Mouse (Mus musculus) embryo, embryonic 9.5 days (tissue): Measurements from ENCODE around the gene Pip5k1b.

Source experiments
- DNase-seq: peaks from one replicate; pipeline ENCODE4 v3.0.0-alpha.2; 2017; ENCODE audit errors: extremely low spot score

The Pip5k1b gene

GRCm38 (mm10) chr19:24307271-24308221 lies 248.1 kb downstream of the Pip5k1b start:
- no peak for DNase-seq

DNA sequence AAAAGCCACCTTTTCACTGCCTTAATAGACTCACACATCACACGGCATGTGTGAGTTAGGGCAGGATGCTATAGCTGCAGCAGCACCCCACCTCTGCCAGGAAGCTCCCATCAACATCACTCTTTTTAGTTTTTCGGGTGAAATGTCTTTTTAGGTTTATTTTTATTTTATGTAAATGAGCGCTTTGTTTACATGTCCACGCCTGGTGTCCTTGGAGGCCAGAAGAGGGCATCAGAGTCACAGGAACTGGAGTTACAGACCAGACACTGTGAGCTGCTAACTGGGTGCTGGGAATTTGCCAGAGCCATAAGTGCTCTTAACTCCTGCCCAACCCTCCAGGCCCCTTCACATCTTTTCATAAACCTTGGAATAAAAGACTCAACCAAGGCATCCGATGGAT lies 249.3 kb downstream of the Pip5k1b start:
- DNase-seq = no peak

DNA sequence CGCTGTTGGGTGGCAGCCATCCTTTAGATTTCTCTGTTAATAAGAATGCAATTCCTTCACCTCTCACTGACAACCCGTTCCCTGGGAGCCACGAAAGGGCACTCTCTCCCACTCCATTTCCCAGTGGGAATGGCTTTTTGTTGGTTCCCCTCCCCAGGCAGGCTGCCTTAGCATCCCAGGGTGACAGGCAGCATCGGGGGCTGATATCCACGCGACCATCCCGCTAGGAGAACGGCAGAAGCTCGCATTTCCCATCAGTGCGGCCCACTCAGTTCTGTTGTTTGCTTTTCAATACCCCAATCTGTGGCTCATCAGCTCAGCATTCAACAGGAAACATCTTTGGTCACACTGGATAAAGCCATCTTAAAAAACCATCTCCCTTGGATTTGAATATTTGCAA lies 253.5 kb downstream of the Pip5k1b start:
- no peak for DNase-seq

DNA sequence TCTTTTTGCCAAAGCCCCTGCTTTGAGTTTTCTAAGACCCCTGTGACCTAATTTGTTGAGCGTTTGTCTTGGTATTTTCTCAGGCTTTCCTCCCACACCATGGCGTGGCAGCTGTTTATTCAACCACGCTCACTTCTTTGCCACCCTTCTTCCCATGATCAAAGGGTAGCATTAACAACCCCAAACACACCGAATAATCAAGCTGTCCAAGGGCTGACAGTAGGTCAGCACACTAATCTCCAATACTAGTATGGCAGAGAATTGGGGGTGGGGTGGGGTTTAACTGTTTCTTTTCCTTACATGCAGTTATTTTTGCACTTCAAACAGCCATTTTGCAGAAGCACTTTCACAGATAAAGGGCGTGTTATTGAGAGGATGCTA lies 253.9 kb downstream of the Pip5k1b start:
- no peak for DNase-seq

DNA sequence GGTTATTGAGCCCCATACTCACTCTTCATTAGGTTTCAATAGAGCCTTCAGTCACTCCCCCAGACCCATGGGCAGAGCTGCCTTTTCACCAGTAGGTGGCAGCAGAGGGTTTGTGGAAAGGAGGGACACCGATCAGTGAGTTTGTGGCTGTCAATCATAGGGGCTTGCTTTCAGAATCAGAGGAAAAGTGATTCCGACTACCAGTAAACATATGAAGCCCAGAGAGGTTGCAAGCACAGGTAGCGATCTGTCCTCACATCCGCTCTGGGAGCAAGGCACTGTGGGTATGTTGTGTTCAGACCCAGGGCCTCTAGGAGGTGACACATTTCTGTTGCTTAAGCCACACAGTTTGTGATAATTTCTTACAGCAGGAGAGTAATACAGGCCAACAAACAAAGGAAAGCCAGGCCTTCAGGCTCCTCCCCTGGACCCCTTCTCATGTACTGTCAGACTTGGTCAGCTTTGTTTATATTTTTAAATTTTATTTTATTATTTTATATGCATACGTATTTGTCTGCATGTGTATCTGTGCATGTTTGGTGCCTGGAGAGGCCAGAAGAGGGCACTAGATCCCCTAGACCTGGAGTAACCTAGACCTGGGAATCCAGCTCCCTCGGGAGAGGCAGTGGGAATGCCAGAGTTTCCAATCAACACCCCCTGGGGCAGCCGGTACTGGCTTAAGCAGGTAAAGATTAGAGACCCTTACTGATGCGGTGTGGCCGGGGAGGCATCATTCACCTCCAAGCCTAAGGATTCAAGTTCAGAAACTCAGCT lies 254.5 kb downstream of the Pip5k1b start:
- peak; percentile 84 for DNase-seq

DNA sequence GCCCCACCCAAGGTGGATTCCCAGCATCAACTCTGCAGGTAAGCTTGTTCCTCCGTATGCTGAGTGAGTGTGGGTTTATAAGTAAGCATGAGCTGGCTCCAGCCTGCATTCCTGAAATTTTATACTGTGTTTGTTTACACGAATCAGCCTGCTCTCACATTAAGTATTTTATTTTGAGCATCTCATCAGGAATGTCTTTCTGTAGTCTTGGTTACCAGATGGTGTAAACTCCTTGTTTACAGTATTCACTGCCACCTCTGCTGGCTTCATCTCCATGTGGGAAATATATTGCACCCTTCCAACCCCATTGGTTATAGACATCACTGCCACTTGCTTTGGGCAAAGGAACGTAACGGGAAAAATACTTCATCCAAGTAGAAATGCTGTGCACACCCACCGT lies 262.1 kb downstream of the Pip5k1b start:
- no peak for DNase-seq

- DNase-seq = peak; percentile 59
Measured at GRCm38 (mm10) chr19:24284187-24284586, 271.5 kb downstream of the Pip5k1b start.

DNA sequence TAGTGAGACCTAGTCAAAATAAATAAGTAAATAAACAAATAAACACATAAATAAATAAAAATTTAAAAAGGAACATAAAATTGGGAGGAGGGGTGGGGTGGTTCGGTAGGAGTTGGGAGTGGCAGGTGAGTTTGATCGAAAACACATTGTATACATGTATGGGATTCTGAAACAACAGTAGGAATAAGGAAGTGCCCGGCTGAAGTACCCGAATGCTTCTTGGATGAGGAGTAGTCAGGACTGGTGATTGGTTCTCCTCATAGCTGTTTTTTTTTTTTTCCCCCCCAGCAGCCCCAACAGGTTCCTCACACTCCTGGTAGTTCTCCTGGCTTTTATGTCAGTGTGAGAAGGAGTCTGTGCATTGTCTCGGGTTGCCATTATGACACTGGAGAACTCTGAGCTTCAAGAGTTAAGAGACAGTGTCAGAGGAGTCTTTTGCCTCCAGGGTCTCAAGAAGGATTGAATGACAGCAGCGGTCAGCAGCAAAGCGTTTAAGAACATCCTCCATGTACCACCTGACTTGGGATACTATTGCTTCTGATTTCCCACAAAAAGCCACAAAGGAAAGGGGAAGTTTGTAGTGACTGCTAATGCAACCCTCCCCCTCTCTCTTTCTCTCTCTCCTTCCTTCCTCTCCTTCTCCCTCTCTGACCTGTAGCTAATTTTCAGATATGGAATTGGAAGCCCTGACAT lies 274.2 kb downstream of the Pip5k1b start:
- no peak for DNase-seq

DNA sequence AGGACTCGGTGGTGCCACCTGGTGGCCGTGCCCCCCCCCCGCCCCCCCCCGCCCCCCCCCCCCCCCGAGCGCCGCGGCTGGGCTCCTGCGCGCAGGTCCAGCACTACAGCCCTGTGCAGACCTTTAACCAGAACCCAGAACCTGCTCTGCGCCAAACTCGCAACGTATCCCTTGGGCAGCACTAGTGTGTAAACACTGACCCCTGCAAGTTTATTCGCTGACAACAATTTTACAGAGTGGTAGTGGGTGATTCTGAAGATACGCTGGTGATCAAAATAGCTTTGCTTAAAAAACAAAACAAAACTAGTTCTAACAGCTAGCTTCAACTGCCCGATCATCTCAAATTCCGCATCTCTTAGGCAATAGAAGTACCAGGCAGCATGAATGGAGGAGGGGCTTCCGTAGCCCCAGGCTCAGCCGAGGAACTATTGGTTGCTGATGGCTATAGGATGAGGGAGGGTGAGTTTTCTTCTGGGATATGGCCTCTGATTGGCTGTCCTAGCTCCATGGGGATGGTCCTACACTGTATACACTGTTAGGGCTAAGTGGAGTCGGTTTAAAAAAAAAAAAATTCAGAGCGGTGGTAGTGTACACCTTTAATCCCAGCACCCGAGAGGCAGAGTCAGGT lies 275.0 kb downstream of the Pip5k1b start, which contains the start of gene Fxn:
Gene Fxn (minus strand): TSS at position 5 of the 628 bp plus-strand sequence.
- peak; percentile 83 for DNase-seq

DNA sequence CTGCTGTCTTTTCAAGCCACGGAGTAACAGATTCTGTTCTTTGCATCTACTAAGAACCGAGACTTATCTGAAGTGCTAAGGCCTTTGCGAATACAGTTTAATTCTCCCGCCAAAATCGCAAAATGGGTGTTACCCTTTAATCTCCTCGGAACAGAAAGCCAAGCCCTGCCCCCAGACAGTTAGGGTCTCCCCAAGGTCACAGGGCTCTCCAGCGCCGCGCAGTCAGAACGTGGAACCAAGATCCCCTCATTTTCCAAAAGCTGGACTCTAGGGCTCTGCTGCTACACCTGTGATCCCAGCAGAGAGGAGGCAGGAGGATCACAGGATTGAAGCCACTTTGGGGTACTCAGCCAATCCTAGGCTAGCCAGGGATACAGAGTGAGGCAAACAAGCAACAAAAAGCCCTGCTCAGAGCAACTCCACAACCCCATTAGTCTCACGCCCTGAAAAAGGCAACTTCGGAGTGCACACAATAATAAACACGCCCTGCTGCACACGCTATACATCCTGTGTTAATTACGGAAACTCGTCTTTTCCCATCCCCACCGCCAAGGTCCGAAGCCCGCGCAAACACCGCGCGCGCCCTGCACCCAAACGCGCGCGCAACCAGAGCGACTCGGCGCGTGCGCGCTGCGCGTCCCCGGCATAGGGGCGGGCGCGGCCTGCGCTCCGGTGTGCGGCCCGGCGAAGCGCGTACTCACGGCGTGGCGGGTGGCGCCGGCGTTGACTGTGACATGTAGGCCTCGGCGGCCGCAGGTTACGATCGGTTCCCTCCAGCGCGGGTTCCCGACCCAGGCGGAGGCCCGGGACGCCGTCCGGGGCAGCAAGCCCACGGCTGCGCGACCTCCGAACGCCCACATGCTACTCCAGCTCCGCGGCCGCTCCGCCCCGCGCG lies 275.7 kb downstream of the Pip5k1b start:
- DNase-seq = peak; percentile 85

DNA sequence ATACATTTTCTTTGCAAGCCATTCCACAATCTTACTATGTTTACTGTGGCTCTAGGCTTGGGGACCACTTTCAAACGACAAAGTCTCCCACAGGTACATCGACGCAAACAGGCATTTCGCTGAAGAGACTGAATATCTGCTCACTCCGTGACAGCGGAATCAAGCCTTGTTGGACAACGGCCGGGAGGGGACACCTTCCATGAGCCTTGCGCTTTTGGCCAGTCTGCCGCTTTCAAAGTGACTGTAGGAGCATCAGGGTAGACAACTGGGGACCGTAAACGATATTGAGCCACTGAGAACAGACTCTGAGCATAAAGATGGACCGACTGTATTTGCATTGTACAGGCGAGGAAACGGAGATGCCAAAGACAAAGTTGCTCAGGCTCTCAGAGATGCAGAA lies 276.8 kb downstream of the Pip5k1b start:
- DNase-seq = no peak

DNA sequence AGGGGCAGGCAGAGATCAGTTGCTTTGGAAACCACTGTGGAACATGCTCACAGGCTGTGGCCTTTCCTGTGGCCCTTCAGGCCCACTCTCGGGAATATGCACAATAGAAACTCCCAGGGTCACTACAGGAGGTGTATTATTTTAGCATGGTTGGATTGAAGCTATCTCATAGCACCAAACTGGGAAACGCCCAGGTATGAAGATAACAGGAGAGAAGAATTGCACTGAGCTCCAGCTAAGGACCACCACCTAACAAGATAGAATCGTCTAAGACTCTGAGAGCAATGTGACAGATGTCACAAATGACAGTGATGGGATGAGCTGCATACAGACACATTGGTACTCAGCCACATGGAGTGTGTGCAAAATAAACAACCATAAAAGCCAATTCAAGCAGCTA lies 281.4 kb downstream of the Pip5k1b start:
- no peak for DNase-seq

DNA sequence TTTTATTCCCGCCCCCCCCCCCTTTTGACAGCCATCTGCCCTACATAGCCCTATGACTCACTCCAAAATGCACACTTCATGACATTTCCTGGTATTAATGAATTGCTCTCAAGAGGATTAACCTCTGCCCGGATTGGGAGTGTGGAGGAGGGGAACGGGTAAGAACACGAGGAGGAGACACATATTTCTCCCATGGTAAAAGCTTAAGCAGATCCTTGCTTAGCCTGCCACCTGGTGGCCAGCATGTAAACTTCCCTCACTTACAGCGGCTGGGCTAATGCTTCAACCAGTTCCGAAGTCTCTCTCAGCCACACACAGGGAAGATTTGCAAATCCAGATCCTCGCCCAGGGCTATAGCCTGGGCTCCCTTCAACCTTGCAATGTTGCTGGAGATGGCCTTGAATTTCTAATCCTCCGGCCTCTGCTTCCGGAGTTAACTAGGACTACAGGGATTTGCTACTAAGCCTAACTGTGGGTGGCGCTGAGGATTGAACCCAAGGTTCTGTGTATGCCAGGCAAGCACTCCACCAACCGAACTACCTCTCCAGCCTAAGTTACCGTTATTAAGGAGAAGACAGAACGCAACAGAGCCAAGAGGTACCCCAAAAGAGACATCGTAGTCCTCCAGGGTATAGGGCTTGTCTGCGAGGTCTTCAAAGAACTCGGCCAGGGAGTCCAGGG lies 283.8 kb downstream of the Pip5k1b start:
- DNase-seq = peak; percentile 84

DNA sequence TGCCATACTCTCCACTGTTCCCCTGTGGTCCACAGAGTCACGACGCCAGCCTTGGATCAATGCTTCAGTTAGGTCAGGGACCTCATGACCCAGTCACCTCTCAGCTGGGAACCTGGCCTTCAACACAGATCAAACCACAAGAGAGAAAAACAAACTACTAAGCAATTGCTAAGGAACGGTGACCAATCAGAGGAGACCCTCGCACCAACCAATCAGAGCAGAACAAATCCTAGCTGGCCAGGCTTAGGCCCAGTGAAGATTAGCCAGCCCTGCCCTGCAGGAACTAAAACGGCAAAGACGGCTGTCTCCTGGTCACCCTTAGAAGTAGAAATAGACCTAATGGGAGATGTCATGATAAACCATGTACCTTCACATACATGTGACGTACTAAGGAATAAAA lies 284.3 kb downstream of the Pip5k1b start:
- peak; percentile 39 for DNase-seq

DNA sequence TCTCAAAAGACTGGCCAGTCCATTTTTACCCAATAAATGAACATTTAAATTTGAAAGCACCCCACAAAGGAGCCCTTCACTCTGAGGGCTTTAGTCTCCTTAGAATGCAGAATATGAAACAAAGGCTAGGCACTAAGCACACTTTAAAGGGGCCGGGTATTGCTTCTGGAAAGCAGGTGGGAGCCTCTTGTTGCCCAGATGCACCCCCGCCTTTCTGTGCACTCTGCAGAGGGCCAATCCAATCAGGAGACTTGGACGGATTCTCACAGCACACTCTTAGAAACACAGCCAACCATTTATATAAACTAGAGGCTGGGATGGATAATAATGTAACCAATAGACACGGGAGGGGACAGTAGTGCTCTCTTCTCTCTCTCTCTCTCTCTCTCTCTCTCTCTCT lies 287.1 kb downstream of the Pip5k1b start:
- no peak for DNase-seq

GRCm38 (mm10) chr19:24266046-24266830 lies 289.4 kb downstream of the Pip5k1b start:
- no peak for DNase-seq

DNA sequence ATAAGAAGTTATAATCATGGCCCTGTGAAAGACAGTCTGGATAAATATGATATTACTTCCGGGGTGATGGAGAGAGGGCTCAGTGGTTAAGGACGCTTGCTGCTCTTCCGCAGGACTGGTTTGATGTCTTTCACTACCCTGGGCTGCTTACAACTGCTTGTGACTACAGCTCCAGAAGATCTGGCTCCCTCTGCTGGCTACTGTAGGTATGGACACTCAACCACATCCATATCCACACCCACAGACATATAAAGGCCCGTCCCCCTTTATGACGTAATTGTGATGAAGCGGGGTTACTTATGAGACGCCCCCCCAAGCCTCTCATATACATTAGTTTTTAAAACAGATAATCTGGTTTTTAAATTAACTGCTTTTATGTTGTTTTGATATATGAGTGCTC lies 290.7 kb downstream of the Pip5k1b start:
- DNase-seq = peak; percentile 78

- DNase-seq = no peak
Measured at GRCm38 (mm10) chr19:24262736-24263135, 292.9 kb downstream of the Pip5k1b start.
